Mouse (Mus musculus) skeletal muscle tissue, adult 2 months (tissue): ENCODE measurements around the gene Fitm1.

Source experiments
- DNase-seq: peaks from one replicate; pipeline ENCODE4 v3.0.0-alpha.2; 2012; ENCODE audit warnings: low read depth, low spot score

The Fitm1 gene

DNA sequence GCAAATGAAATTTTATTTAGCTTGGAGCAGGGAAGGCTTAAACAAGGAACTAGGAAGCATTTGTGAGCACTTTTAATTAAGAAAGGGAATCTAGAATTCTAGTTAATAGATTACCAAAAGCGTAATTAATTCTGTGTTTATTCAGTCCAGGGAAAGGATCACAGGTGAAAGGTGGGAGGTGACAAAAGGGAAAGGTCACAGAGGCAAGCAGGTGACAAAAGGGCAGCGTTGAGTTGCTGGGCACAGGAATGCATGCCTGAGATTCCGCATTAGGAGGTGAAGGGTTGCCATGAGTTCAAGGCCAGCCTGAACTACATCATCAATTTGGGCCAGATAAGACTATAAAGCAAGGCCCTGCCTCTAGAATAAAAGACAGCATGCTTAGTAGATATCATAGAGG, 7.9 kb upstream of the Fitm1 start:
- DNase-seq, result no peak

DNA sequence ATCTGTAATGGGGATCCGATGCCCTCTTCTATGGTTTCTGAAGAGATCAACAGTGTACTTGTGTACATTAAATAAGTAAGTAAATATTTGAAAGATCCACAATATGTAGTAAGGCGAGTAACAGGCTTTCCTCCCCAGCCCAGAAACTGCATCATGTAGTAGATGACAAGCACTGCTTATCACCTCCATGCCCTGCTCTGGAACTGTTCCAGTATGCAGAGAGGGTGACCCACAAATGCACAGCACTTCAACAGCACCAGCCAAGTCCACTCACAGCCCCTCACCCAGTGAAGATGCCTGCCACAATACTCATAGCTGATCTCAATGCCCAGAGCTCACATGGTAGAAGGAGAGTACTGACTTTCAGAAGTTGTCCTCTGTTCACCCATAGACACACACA, 4.8 kb upstream of the Fitm1 start:
- DNase-seq, result no peak

- DNase-seq, result no peak
These were observed 3.7 kb upstream of the Fitm1 start for GRCm38 (mm10) chr14:55571760-55572159.

- DNase-seq, result peak; percentile 65
These were observed 294 bp downstream of the Fitm1 start for GRCm38 (mm10) chr14:55575711-55576110.

GRCm38 (mm10) chr14:55576376-55576775, 959 bp downstream of the Fitm1 start:
- peak; percentile 56 for DNase-seq

- peak; percentile 63 for DNase-seq
These were observed 2.7 kb downstream of the Fitm1 start, which contains the start of gene Psme1 for GRCm38 (mm10) chr14:55577871-55578667. TSS of gene Psme1 (plus strand) at chr14:55578123.

- DNase-seq, result peak; percentile 85
These were observed 3.4 kb downstream of the Fitm1 start for GRCm38 (mm10) chr14:55578668-55579269.

- DNase-seq, result no peak
These were observed 4.4 kb downstream of the Fitm1 start for GRCm38 (mm10) chr14:55579511-55580496.

- no peak for DNase-seq
These were observed 5.3 kb downstream of the Fitm1 start for GRCm38 (mm10) chr14:55580731-55581130.

GRCm38 (mm10) chr14:55581981-55582681, 6.7 kb downstream of the Fitm1 start:
- no peak for DNase-seq

GRCm38 (mm10) chr14:55584303-55584701, 8.9 kb downstream of the Fitm1 start:
- DNase-seq, result no peak

DNA sequence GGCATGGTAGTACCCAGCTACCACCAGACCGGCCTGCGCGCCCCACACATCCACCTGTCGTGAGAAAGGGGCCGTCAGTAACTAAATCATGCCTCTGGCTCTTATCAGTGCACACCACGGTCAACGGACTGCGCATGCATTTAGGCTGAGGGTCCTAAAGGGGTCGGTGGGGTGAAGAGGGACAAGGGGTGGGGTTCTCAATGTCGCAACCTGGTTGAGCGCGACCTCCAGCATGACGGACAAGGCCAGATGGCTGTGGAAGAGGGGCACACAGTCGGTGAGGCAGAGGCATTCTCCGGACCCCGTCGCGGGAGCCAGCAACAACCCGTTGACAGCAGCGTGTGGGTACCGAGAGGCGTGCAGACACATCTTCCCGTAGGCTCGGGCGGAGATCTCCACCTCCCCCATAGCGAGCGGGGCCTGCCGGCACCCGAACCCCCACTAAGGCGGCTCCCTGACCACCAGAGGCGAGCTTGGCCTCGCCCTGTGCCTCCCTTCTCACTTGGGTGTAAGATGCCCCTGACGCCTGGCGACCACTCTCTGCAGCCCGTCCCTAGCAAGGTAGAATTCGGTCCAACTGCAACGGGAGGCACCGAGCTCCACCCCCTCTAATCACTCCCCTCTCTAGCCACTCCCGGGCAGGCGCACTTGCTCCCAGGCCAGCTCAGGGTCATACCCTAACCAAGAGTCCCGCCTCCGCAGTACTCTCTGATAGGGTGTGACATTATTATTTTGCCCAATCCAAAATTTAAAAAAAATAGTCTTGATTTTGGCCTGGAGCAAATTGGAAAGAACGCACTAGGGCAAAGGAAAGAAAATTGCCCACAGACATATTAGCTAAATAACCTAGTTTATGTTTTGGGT, 9.5 kb downstream of the Fitm1 start, which contains the start of gene Emc9:
Emc9 (minus strand) TSS at position 601 of the 864 bp plus-strand sequence.
- peak; percentile 75 for DNase-seq

DNA sequence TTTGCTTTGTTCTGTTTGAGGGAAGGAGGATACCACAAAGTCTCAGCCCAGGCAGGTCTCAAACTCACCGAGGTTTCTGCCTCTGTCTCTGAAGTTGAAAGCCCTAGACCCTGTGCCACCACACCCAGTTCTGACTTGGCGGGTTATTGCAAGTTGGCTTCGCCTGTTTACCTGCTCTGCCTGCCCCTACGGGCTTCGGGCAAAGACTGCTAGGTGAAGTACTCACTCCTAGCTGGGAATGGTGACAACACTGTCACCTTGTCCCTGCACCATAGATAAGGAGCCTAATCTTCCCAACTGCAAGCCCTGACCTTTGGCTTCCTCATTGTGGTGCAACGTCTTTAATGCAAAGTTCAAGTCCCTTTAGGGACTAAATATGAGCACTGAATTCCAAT, 10.1 kb downstream of the Fitm1 start:
- DNase-seq, result no peak

DNA sequence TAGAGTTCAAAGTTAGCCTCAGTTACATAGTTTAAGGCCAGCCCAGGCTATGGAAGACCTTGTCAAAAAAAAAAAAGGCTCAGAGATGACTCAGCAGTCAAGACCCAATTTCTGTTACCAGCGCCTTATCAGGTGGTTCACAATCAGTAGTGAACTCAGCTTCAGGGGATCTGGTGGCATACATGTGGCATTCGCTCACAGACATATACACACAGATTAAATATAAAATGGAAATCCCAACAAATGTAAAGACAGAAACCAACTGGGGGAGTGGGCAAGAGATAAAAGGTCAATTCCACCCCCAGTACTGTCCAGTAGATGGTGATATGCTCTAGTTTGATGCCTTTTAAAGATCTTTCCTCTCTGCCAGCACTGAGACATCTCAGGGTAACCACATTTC, 10.7 kb downstream of the Fitm1 start:
- DNase-seq, result no peak

- no peak for DNase-seq
These were observed 13.9 kb downstream of the Fitm1 start for GRCm38 (mm10) chr14:55589271-55589670.

GRCm38 (mm10) chr14:55589771-55590448, 14.5 kb downstream of the Fitm1 start:
- no peak for DNase-seq

- peak; percentile 97 for DNase-seq
These were observed 15.4 kb downstream of the Fitm1 start, which contains the start of gene Psme2 for GRCm38 (mm10) chr14:55590748-55591330. TSS of gene Psme2 (minus strand) at chr14:55591113.

DNA sequence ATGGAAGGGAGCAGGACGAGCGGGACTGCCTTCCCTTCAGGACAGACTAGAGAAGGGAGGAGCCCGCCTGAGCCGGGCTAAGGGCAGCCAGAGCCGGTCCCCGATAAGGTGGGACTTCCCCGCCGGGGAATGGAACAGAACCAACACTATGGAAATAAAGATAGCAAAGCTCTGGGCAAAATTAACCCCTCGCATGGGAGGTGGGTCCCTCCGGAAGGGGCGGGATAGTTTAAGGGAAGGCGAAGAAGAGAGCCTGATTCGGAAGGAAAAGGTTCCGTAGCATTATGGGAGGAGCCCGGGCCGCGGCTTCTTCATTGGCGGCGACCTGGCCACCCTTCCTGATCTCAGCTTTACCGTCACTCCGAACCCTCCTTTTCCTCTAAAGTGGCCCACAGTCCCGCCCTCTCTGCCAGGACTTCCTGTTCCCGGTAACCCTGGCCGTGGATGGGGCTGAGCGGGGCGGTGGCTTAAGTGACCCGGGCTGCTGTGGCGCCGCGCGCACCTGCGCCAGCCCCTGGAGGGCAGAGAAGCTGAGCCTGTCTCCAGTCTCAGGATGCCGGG, 16.0 kb downstream of the Fitm1 start, which contains the start of gene Rnf31:
Rnf31 (plus strand) TSS at position 378 of the 561 bp plus-strand sequence.
- peak; percentile 93 for DNase-seq

DNA sequence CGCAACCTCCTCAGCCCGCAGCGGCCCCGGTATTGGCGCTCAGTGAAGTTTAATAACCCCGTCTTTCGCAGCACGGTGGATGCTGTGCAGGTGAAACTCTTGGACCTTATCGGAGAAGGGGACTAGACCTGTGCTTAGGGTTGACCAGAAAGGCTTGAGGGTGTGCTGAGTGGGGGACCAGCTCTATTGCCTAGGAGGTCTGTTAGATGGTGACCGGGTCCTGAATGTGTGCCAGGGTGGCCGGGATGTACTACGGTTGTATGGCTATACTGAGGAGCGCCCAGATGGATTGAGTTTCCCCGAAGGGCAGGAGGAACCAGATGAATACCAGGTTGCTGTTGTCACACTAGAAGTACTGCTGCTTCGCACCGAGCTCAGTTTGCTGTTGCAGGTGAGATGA, 16.8 kb downstream of the Fitm1 start:
- no peak for DNase-seq
